Mouse (Mus musculus): ENCODE measurements around the gene Cd200r4. TPM values are rescaled to one million over a fixed set of nuclear protein-coding genes. Genes with fewer than 3 reads are reported as not detected.
A peak's percentile ranks its signal among the peaks of the same experiment; 100 is the strongest.

Cd200r4 gene
- polyA plus RNA-seq (2015; fragmentation: Nextera tagmentation; extraction: Ambion mirVana), result 0.16 and 0.20 TPM in 2 replicates

DNA sequence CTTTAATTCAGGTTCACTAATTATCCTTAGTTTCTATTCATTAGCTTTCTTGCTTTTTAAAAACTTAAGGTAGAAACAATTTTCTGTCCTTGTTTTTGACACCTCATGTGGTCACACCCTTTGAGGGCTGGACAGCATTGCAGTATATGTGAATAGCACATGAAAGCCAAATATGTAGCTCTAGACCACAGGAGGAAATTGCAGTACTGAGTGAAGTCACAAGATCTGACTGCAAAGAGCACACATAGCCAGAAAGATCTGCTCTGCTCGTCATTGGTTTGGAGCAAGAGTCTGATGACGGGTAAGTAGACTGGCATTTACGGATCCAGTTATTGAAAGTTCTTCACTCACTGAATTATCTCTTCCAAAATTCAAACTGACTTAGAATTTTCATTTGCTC lies at the start of gene Cd200r4:
Gene Cd200r4 (plus strand): TSS at position 190 of the 400 bp plus-strand sequence.
- Histone ChIP-seq H3K9ac (ENCODE audit: low read depth, low read length) (no peak within 1 kb of the TSS), H3K4me3 (ENCODE audit: low read depth, low read length) (no peak within 1 kb of the TSS), H3K4me2 (replicated peaks; ENCODE audit: low read depth) (no peak within 1 kb of the TSS), H3K27ac (ENCODE audit: low read depth, low read length) (no peak within 1 kb of the TSS), H3K9me3 (ENCODE audit: control insufficient read depth) (no peaks in the 10 kb centered on the region), H3K27me3 (replicated peaks; ENCODE audit: control insufficient read depth, insufficient read depth, low read length) (no peaks in the 10 kb centered on the region), H3K36me3 (ENCODE audit: control insufficient read depth, insufficient read depth) (no peaks in the 10 kb centered on the region), H3K4me1 (replicated peaks; ENCODE audit: control insufficient read depth, insufficient read depth, low read length) (no peaks in the 10 kb centered on the region)
- TF ChIP-seq CTCF (IDR thresholded peaks at IDR 0.05; ENCODE audit: low read depth), result no peak
- no peak for ATAC-seq
- 88% methylated on average over 3 of the region's 3 CpGs for WGBS

- no peaks in the 10 kb centered on the region for H3K36me3 ChIP-seq (ENCODE audit: control insufficient read depth, insufficient read depth)
- H3K9me3 ChIP-seq (ENCODE audit: control insufficient read depth), result no peaks in the 10 kb centered on the region
- WGBS, result 60% methylated on average over 1 of the region's 1 CpGs
- no peak for ATAC-seq
- no peak overlapping the region for H3K9ac ChIP-seq (ENCODE audit: low read depth, low read length)
- H3K4me2 ChIP-seq (replicated peaks; ENCODE audit: low read depth), result no peak overlapping the region
- H3K4me1 ChIP-seq (replicated peaks; ENCODE audit: control insufficient read depth, insufficient read depth, low read length), result no peaks in the 10 kb centered on the region
- no peak overlapping the region for H3K27ac ChIP-seq (ENCODE audit: low read depth, low read length)
- peak; percentile 54 for TF ChIP-seq CTCF (IDR thresholded peaks at IDR 0.05; ENCODE audit: low read depth)
- H3K27me3 ChIP-seq (replicated peaks; ENCODE audit: control insufficient read depth, insufficient read depth, low read length), result no peaks in the 10 kb centered on the region
- H3K4me3 ChIP-seq (ENCODE audit: low read depth, low read length), result no peak overlapping the region
Observed at GRCm38 (mm10) chr16:44761811-44762210, 49.7 kb upstream of the Cd200r4 start.

DNA sequence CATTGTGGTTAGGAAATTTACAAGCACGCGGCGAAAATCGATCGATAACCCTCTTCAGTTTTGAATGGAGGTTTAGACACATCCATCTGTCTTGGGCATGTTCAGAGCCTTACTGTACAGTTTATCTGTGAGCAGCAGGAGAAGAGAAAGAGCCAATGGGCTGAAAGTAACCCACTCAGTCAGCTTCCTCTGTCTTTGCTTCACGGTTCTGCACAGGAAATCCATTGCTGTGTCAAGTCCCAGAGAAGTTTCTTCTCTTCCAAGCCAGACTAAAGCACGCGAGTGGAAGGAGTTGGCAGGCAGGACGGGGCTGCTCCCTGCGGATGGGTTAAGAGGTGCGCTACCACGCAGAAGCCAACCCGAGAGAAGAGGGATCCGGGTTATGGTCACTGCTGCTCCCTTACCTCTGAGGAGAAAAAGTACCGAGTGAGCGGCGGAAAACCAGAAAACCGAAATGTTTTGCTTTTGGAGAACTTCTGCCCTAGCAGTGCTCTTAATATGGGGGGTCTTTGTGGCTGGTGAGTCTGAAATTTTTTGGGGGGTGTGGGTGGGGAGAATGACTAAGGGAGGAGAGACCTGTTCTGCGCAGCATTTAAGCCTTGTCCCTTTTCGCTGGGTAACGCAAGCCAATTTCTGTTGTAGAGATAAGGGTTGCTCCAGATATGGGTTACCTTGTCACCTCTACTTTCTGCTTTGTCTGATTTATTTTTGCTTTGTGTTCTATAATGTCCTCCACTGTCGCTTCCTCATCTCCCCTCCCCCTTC lies 45.8 kb upstream of the Cd200r4 start, which contains the start of gene Cd200r1:
Gene Cd200r1 (plus strand): TSS at position 182 of the 765 bp plus-strand sequence.
- Histone ChIP-seq H3K36me3 (ENCODE audit: control insufficient read depth, insufficient read depth) (no peaks in the 10 kb centered on the region), H3K9me3 (ENCODE audit: control insufficient read depth) (no peaks in the 10 kb centered on the region), H3K27ac (ENCODE audit: low read depth, low read length) (no peak within 1 kb of the TSS), H3K4me1 (replicated peaks; ENCODE audit: control insufficient read depth, insufficient read depth, low read length) (no peaks in the 10 kb centered on the region), H3K4me2 (replicated peaks; ENCODE audit: low read depth) (no peak within 1 kb of the TSS), H3K4me3 (ENCODE audit: low read depth, low read length) (no peak within 1 kb of the TSS), H3K9ac (ENCODE audit: low read depth, low read length) (no peak within 1 kb of the TSS), H3K27me3 (replicated peaks; ENCODE audit: control insufficient read depth, insufficient read depth, low read length) (no peaks in the 10 kb centered on the region)
- WGBS, result 72% methylated on average over 22 of the region's 22 CpGs
- ATAC-seq, result no peak
- TF ChIP-seq CTCF (IDR thresholded peaks at IDR 0.05; ENCODE audit: low read depth), result no peak

- Histone ChIP-seq H3K4me1 (replicated peaks; ENCODE audit: control insufficient read depth, insufficient read depth, low read length) (no peaks in the 10 kb centered on the region), H3K9ac (ENCODE audit: low read depth, low read length) (no peak overlapping the region), H3K4me2 (replicated peaks; ENCODE audit: low read depth) (no peak overlapping the region), H3K36me3 (ENCODE audit: control insufficient read depth, insufficient read depth) (no peaks in the 10 kb centered on the region), H3K4me3 (ENCODE audit: low read depth, low read length) (no peak overlapping the region), H3K9me3 (ENCODE audit: control insufficient read depth) (no peaks in the 10 kb centered on the region), H3K27ac (ENCODE audit: low read depth, low read length) (no peak overlapping the region), H3K27me3 (replicated peaks; ENCODE audit: control insufficient read depth, insufficient read depth, low read length) (no peaks in the 10 kb centered on the region)
- 82% methylated on average over 9 of the region's 9 CpGs for WGBS
- no peak for TF ChIP-seq CTCF (IDR thresholded peaks at IDR 0.05; ENCODE audit: low read depth)
- no peak for ATAC-seq
Observed at GRCm38 (mm10) chr16:44766320-44766892, 45.1 kb upstream of the Cd200r4 start.

GRCm38 (mm10) chr16:44767506-44767905 lies 44.0 kb upstream of the Cd200r4 start:
- Histone ChIP-seq H3K4me1 (replicated peaks; ENCODE audit: control insufficient read depth, insufficient read depth, low read length) (no peaks in the 10 kb centered on the region), H3K27me3 (replicated peaks; ENCODE audit: control insufficient read depth, insufficient read depth, low read length) (no peaks in the 10 kb centered on the region), H3K27ac (ENCODE audit: low read depth, low read length) (no peak overlapping the region), H3K4me3 (ENCODE audit: low read depth, low read length) (no peak overlapping the region), H3K4me2 (replicated peaks; ENCODE audit: low read depth) (no peak overlapping the region), H3K9ac (ENCODE audit: low read depth, low read length) (no peak overlapping the region), H3K9me3 (ENCODE audit: control insufficient read depth) (no peaks in the 10 kb centered on the region), H3K36me3 (ENCODE audit: control insufficient read depth, insufficient read depth) (no peaks in the 10 kb centered on the region)
- no peak for TF ChIP-seq CTCF (IDR thresholded peaks at IDR 0.05; ENCODE audit: low read depth)
- ATAC-seq, result no peak
- 80% methylated on average over 7 of the region's 7 CpGs for WGBS

GRCm38 (mm10) chr16:44767967-44768366 lies 43.6 kb upstream of the Cd200r4 start:
- Histone ChIP-seq H3K9ac (ENCODE audit: low read depth, low read length) (no peak overlapping the region), H3K4me1 (replicated peaks; ENCODE audit: control insufficient read depth, insufficient read depth, low read length) (no peaks in the 10 kb centered on the region), H3K4me3 (ENCODE audit: low read depth, low read length) (no peak overlapping the region), H3K27me3 (replicated peaks; ENCODE audit: control insufficient read depth, insufficient read depth, low read length) (no peaks in the 10 kb centered on the region), H3K4me2 (replicated peaks; ENCODE audit: low read depth) (no peak overlapping the region), H3K27ac (ENCODE audit: low read depth, low read length) (no peak overlapping the region), H3K36me3 (ENCODE audit: control insufficient read depth, insufficient read depth) (no peaks in the 10 kb centered on the region), H3K9me3 (ENCODE audit: control insufficient read depth) (no peaks in the 10 kb centered on the region)
- peak; percentile 85 for TF ChIP-seq CTCF (IDR thresholded peaks at IDR 0.05; ENCODE audit: low read depth)
- no peak for ATAC-seq
- 47% methylated on average over 2 of the region's 2 CpGs for WGBS

Data from intestine, postnatal 0 days (tissue).